Mouse (Mus musculus) cerebellum, adult 8-10 months (tissue): ENCODE results near the gene Trim52.
"Not testable (repeated sequence)": the region's sequence is repeated elsewhere in the genome, so short reads cannot be mapped to it uniquely, and the experiment has no call there.

Experiments
- DNase-seq: peaks from one replicate; pipeline ENCODE4 v3.0.0; 2022

Trim52 gene

GRCm38 (mm10) chr14:106105980-106106379 lies at the start of gene Trim52:
Gene Trim52 (plus strand): TSS chr14:106106198.
- no peak for DNase-seq

GRCm38 (mm10) chr14:106072608-106073007 lies 33.4 kb upstream of the Trim52 start:
- no peak for DNase-seq

GRCm38 (mm10) chr14:106075181-106076064 lies 30.6 kb upstream of the Trim52 start:
- no peak for DNase-seq

GRCm38 (mm10) chr14:106088480-106089037 lies 17.4 kb upstream of the Trim52 start:
- no peak for DNase-seq

- DNase-seq, result no peak
Observed at GRCm38 (mm10) chr14:106096816-106097215, 9.2 kb upstream of the Trim52 start.

- DNase-seq, result no peak
Observed at GRCm38 (mm10) chr14:106100858-106101257, 5.1 kb upstream of the Trim52 start.

- no peak for DNase-seq
Observed at GRCm38 (mm10) chr14:106106425-106106824, 427 bp downstream of the Trim52 start.

- no peak for DNase-seq
Observed at GRCm38 (mm10) chr14:106119371-106119770, 13.4 kb downstream of the Trim52 start.

- DNase-seq, result no peak
Observed at GRCm38 (mm10) chr14:106136272-106136671, 30.3 kb downstream of the Trim52 start.

- no peak for DNase-seq
Observed at GRCm38 (mm10) chr14:106151188-106151587, 45.2 kb downstream of the Trim52 start.

GRCm38 (mm10) chr14:106154879-106155576 lies 49.0 kb downstream of the Trim52 start:
- no peak for DNase-seq

GRCm38 (mm10) chr14:106156533-106156932 lies 50.5 kb downstream of the Trim52 start:
- no peak for DNase-seq

- DNase-seq, result no peak
Observed at GRCm38 (mm10) chr14:106162331-106162730, 56.3 kb downstream of the Trim52 start.

- no peak for DNase-seq
Observed at GRCm38 (mm10) chr14:106163196-106163595, 57.2 kb downstream of the Trim52 start.

GRCm38 (mm10) chr14:106163933-106164332 lies 57.9 kb downstream of the Trim52 start:
- not testable (repeated sequence) for DNase-seq

GRCm38 (mm10) chr14:106176879-106177278 lies 70.9 kb downstream of the Trim52 start:
- peak; percentile 4 for DNase-seq

- no peak for DNase-seq
Observed at GRCm38 (mm10) chr14:106178245-106178644, 72.2 kb downstream of the Trim52 start.

- DNase-seq, result no peak
Observed at GRCm38 (mm10) chr14:106179102-106179727, 73.2 kb downstream of the Trim52 start.

GRCm38 (mm10) chr14:106179728-106180125 lies 73.7 kb downstream of the Trim52 start:
- DNase-seq, result no peak

GRCm38 (mm10) chr14:106180616-106181015 lies 74.6 kb downstream of the Trim52 start:
- no peak for DNase-seq

GRCm38 (mm10) chr14:106183985-106184384 lies 78.0 kb downstream of the Trim52 start:
- DNase-seq, result no peak
